Mouse (Mus musculus) stomach, postnatal 0 days (tissue): ENCODE results near the gene Ripor2.

ENCODE experiments used
- CTCF ChIP-seq: IDR thresholded peaks from 2 replicates; pipeline ENCODE4 v1.5.1; 2016; ENCODE audit warnings: antibody characterized with exemption, low read depth, mild to moderate bottlenecking, moderate library complexity
- EP300 ChIP-seq: optimal IDR thresholded peaks from 2 replicates; pipeline ENCODE3; 2016; ENCODE audit warnings: antibody characterized with exemption

GRCm38 (mm10) chr13:24761403-24762227 lies 179.6 kb downstream of the Ripor2 start, which contains the start of gene Gmnn:
- TF ChIP-seq EP300 (no peak), CTCF (peak; percentile 18; the same call in 1 of the 2 replicates)
